Mouse (Mus musculus) cerebellum, adult 9-11 months (tissue): ENCODE data around the gene Abraxas2.

ENCODE experiments used
- DNase-seq: peaks from one replicate; pipeline ENCODE4 v3.0.0; 2022

Abraxas2 gene

GRCm38 (mm10) chr7:132856083-132856482 lies 2.9 kb upstream of the Abraxas2 start:
- DNase-seq = no peak

- DNase-seq = peak; percentile 32
These were observed 899 bp upstream of the Abraxas2 start for GRCm38 (mm10) chr7:132858043-132858608.

GRCm38 (mm10) chr7:132866316-132866715 lies 7.3 kb downstream of the Abraxas2 start:
- DNase-seq = no peak

- no peak for DNase-seq
These were observed 14.0 kb downstream of the Abraxas2 start for GRCm38 (mm10) chr7:132873043-132873442.

- no peak for DNase-seq
These were observed 16.5 kb downstream of the Abraxas2 start for GRCm38 (mm10) chr7:132875391-132876086.

- DNase-seq = no peak
These were observed 21.3 kb downstream of the Abraxas2 start for GRCm38 (mm10) chr7:132880276-132880675.

- DNase-seq = no peak
These were observed 23.3 kb downstream of the Abraxas2 start for GRCm38 (mm10) chr7:132882343-132882742.

GRCm38 (mm10) chr7:132884031-132884430 lies 25.0 kb downstream of the Abraxas2 start:
- no peak for DNase-seq

GRCm38 (mm10) chr7:132887019-132887804 lies 28.2 kb downstream of the Abraxas2 start:
- DNase-seq = no peak

- DNase-seq = no peak
These were observed 29.0 kb downstream of the Abraxas2 start for GRCm38 (mm10) chr7:132888052-132888451.

GRCm38 (mm10) chr7:132888518-132889249 lies 29.7 kb downstream of the Abraxas2 start:
- DNase-seq = no peak

GRCm38 (mm10) chr7:132889691-132890090 lies 30.7 kb downstream of the Abraxas2 start:
- DNase-seq = peak; percentile 31

GRCm38 (mm10) chr7:132890201-132890600 lies 31.2 kb downstream of the Abraxas2 start:
- peak; percentile 46 for DNase-seq

GRCm38 (mm10) chr7:132891561-132892310 lies 32.7 kb downstream of the Abraxas2 start:
- peak; percentile 93 for DNase-seq

GRCm38 (mm10) chr7:132892311-132892661 lies 33.3 kb downstream of the Abraxas2 start:
- DNase-seq = peak; percentile 96

- no peak for DNase-seq
These were observed 33.8 kb downstream of the Abraxas2 start for GRCm38 (mm10) chr7:132892806-132893205.

GRCm38 (mm10) chr7:132893336-132893735 lies 34.3 kb downstream of the Abraxas2 start:
- DNase-seq = no peak

GRCm38 (mm10) chr7:132894841-132895555 lies 36.0 kb downstream of the Abraxas2 start:
- peak; percentile 86 for DNase-seq

- DNase-seq = peak; percentile 58
These were observed 37.3 kb downstream of the Abraxas2 start for GRCm38 (mm10) chr7:132896206-132896815.

GRCm38 (mm10) chr7:132897258-132897657 lies 38.2 kb downstream of the Abraxas2 start:
- DNase-seq = no peak

- DNase-seq = peak; percentile 36
These were observed 39.2 kb downstream of the Abraxas2 start for GRCm38 (mm10) chr7:132898234-132898633.
